Mouse (Mus musculus) urinary bladder, adult 18-20 months (tissue): ENCODE results near the gene Tmprss9.
A peak's percentile ranks its signal among the peaks of the same experiment; 100 is the strongest.

Experiments
- DNase-seq, 2 experiments: peaks; one replicate each; pipeline ENCODE4 v3.0.0; 2022; ENCODE audit warnings: low spot score in 2 of 2, mixed read lengths in 2 of 2

Tmprss9 gene

GRCm38 (mm10) chr10:80843087-80843930 lies 28.3 kb upstream of the Tmprss9 start:
- DNase-seq = no peak

DNA sequence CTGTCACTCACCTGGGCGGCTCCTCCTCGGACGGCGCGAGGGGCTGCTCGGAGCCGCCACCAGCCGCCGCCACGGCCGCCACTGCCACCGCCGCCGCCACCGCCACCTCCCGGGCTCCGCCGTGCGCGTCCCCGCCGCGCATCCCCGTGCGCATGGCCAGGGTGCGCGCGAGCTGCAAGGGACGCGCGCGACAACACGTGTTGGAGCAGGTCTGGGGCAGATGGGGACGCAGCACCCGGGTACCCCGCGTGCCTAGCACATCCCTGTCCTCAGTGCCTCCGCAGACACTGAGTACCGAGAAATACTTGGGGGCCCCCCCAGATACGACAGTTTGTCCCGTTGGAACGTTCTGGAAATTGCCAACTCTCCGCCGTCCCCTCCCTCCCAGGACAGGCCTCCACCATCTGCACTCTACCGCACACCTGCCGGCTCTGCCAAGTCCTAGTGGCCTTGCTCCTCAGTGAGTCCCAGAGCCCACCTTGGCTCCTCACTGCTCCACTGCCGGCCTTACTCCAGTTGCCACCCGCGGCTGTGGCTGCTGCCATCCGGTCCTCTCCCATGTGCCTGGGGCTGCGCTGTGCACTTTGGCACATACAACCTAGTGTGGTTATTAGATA lies 27.6 kb upstream of the Tmprss9 start, which contains the start of gene Lingo3:
TSS of gene Lingo3 (minus strand) at position 109 of the 617 bp plus-strand sequence.
- DNase-seq = no peak

DNA sequence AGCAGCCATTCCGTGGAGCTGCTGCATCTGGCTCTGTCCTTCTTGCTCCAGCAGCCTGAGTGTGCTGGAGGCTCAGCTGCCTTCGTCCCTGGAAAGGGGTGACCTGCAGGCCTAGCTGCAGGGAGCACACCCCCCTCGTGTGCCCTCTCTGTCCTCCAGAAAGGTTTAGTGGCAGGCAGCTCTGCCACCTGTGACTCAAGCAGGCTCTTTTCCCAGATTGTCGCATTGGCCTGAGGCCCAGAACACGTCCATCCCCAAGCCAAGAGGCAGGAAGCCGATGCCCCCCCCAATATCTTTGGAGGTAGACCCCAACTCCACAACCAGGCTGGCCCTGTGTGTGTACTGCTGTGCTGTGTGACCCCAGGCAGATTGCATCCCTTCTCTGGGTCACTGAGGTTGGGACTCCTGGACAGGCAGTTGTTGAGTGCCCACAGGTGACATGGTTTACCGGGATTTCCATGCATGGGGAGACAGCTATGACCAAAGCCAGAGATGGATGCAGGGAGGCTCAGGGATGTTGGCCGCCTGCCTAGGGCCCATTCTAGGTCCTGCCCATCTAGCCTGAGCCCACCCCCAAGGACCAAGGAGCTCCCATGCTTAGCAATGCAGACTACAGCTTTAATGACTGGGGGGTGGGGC lies 26.5 kb upstream of the Tmprss9 start:
- no peak for DNase-seq

DNA sequence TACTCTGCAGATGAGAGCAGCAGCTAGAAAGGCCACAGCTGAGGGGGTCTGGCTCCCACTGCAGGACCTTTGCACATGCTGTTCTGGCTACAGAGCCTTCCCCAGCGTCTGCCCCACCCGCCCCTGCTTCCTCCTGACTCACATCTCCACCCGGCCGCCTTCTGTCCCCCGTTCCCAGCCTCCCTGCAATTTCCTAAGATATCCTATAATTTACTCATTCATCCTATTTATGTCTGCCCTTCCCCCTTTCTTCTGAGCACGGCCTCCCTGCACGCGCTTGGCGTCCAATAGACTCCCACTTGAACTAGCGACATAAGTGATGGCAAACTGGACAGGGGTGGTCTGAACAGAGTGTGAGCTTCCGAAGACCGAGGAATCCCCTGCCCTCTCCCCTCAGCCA lies 25.9 kb upstream of the Tmprss9 start:
- no peak for DNase-seq

DNA sequence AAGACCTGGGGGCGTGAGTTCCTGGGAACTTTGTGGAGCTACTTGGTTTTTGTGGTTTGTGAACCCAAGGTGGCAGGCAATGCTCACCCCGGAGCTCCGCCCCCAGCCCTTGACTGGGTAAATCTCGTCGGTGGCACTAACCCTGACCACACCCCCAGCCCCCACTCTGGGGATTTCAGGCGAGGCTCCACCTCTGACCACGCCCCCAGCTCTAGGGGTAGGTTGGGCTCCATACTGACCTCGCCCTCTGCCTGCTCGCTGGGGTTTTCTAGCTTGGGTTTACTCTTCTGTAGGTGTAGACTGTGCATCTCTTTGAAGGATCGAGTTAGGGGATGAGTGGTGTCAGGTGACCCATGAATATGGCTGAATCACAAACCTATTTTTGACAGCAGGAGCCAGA lies 23.1 kb upstream of the Tmprss9 start:
- DNase-seq = no peak

GRCm38 (mm10) chr10:80854913-80855748 lies 16.5 kb upstream of the Tmprss9 start, which contains the start of the genes Lsm7 and Sppl2b:
Gene Lsm7, minus strand, starts transcription at chr10:80855209.
Gene Sppl2b, plus strand, starts transcription at chr10:80855275.
- DNase-seq = peak; percentile 95 to 97

DNA sequence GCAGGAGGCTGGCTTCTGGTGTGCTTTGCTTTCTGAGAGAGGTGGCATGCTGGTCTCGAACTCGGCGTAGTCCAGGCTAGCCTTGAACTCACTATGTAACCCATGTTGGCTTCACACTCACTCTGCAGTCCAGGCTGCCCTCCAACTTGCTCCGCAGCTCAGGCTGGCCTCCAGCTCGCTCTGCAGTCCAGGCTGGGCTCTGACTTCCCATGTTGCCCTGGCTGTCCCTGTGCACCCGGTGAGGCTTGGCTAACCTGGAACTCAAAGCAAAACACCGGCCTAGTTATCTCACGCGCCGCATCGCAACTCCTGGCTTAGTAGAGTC lies 15.9 kb upstream of the Tmprss9 start:
- no peak for DNase-seq

DNA sequence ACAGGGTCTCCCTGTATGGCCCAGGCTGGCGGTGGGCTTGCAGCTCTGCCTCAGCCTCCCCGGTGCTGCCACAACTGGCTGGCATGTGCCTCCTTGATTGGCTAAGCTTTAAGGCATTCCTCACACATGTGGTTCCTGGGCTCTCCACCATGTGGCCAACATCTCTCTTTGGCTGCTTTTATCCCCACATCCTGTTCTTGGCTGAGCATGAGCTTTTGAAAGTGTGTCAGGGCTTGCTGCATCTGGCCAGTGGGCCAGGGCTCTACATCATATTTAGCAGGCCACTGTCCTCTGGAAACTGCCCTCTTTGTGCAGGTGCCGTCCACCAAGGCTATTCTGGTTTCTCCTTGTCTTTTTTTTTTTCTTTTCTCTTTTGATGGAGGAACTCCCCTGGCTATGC lies 15.4 kb upstream of the Tmprss9 start:
- no peak for DNase-seq

GRCm38 (mm10) chr10:80856908-80857307 lies 14.7 kb upstream of the Tmprss9 start:
- no peak for DNase-seq

- DNase-seq = no peak
These were observed 14.3 kb upstream of the Tmprss9 start for GRCm38 (mm10) chr10:80857386-80857785.

DNA sequence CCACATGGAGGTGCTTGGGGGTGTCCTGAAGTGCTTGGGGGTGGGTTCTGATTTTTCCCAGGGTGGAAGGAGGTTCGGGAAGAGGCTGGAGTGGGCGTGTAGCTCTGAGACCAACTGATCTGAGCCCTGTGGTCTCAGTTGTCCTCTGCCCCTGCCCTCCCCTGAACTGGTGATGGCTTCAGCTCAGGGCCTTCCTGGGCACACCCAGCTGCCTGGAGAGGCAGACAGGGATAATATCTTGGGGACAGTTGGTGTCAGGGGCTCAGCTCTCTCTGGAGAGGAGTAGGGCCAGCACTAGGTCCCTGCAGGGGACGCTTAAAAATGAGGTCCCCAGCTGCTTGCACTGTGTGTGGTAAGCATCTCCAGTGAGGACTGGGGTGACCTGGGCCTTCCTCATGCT lies 13.8 kb upstream of the Tmprss9 start:
- no peak for DNase-seq

GRCm38 (mm10) chr10:80858350-80858935 lies 13.2 kb upstream of the Tmprss9 start:
- no peak for DNase-seq

DNA sequence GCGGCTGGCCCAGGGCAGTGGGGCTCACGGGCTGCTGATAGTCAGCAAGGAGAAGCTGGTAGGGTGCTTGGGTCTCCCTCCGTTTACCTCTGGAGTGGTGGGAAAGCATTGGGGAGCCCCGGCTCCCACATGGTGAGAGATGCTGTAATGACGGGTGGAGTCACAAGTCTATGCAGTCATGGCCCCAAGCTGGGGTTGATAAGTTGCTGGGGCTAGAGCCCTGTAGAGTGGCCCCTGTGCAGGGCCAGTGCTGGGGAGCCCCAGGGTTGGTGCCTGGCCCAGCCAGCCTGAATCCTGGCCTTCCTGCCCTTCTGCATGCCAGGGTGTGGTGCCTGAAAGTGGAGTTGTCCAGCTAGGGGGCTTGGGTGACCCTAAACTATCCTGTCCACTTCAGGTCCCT lies 9.3 kb upstream of the Tmprss9 start:
- DNase-seq = no peak

DNA sequence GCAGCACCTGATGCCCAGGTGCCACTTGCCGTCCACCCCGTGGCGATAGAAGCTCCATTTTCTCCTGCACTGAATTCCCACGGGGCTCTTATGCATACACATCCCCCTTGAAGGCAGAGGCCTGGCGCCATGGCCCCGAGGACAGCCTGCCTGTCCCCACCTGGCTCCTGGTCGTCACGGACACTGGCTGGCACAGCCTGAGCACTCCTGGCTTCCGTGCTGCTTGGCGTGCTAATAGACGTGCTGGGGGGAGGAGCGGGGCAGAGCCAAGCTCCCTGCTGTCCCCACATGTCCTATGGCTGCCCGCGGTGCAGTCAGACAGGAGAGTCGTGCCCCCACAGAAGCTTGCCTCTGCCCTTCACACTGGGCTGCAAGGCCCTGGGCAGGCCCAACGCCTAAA lies 7.2 kb upstream of the Tmprss9 start:
- DNase-seq = no peak

GRCm38 (mm10) chr10:80870993-80871392 lies 655 bp upstream of the Tmprss9 start:
- DNase-seq = no peak

GRCm38 (mm10) chr10:80874035-80874434 lies 2.4 kb downstream of the Tmprss9 start:
- DNase-seq = no peak

- DNase-seq = peak in 1 of 2 experiments; percentile 38
These were observed 4.4 kb downstream of the Tmprss9 start for GRCm38 (mm10) chr10:80876028-80876427.

- no peak for DNase-seq
These were observed 4.9 kb downstream of the Tmprss9 start for GRCm38 (mm10) chr10:80876594-80876993.

GRCm38 (mm10) chr10:80880131-80880641 lies 8.5 kb downstream of the Tmprss9 start:
- peak in 1 of 2 experiments; percentile 42 for DNase-seq

DNA sequence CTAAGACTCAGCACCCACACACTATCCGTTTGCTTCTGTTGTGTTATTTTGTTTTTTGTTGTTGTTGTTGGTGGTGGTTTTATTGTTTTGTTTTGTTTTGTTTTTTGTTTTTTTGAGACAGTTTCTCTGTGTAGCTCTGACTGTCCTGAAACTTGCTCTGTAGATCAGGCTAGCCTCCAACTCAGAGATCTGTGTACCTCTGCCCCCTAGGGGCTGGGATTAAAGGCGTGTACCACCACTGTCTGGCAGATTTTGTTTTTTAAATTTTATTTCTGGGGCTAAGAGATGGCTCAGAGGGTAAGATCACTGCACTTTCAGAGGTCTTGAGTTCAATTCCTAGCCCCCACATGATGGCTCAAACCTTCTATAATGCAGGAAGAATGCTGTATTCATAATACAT lies 9.3 kb downstream of the Tmprss9 start:
- DNase-seq = no peak

DNA sequence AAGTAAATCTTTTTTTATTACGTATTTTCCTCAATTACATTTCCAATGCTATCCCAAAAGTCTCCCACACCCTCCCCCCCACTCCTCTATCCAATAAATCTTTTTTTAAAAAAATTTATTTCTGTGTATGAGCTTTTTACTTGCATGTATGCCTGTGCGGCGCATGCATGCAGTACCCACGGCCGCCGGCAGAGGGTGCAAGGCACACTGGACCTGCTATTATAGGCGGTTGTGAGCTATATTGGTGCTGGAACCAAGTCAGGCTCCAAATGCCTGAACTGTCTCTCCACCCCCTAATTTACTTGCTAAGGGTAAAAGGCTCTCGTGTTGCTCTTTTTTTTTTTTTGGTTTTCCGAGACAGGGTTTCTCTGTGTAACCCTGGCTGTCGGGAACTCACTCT lies 9.7 kb downstream of the Tmprss9 start:
- DNase-seq = peak in 1 of 2 experiments; percentile 64
